Mouse (Mus musculus) neural tube, embryonic 11.5 days (tissue): Measurements from ENCODE around the gene Cntnap1. TPM values are rescaled to one million over a fixed set of nuclear protein-coding genes. Genes with fewer than 3 reads are reported as not detected.

Experiments used
- ATAC-seq: fragments of 200-750 bp; cut with Nextera tagmentation; 2 replicates; pipeline ENCODE4 v1.8.0; 2017; ENCODE audit warnings: moderate number of reproducible peaks, mild to moderate bottlenecking, moderate TSS enrichment, moderate library complexity; ENCODE audit not compliant: insufficient read depth, low FRiP score, low TSS enrichment
- DNase-seq: peaks from one replicate; pipeline ENCODE4 v3.0.0-alpha.2; 2015; ENCODE audit warnings: low spot score
- H3K27ac ChIP-seq: fragments of 300-500 bp; sonication (generic); 2 replicates; pipeline ENCODE4 v1.5.1; 2014; ENCODE audit warnings: low read depth, mild to moderate bottlenecking, low read length
- H3K27me3 ChIP-seq: fragments of 300-500 bp; sonication (generic); 2 replicates; pipeline ENCODE4 v1.6.1; 2014; ENCODE audit warnings: mild to moderate bottlenecking, low read length, mixed read lengths; ENCODE audit not compliant: control insufficient read depth, insufficient read depth
- H3K36me3 ChIP-seq: fragments of 300-500 bp; sonication (generic); 2 replicates; pipeline ENCODE4 v1.6.1; 2014; ENCODE audit warnings: mild to moderate bottlenecking, low read length, moderate library complexity, mixed read lengths; ENCODE audit not compliant: control insufficient read depth, insufficient read depth
- H3K4me1 ChIP-seq: fragments of 300-500 bp; sonication (generic); 2 replicates; pipeline ENCODE4 v1.6.1; 2014; ENCODE audit warnings: low read length, mixed read lengths; ENCODE audit not compliant: control insufficient read depth, insufficient read depth
- H3K4me2 ChIP-seq: fragments of 300-500 bp; sonication (generic); 2 replicates; pipeline ENCODE4 v1.6.1; 2014; ENCODE audit warnings: low read depth, mild to moderate bottlenecking, moderate library complexity
- H3K4me3 ChIP-seq: fragments of 300-500 bp; sonication (generic); 2 replicates; pipeline ENCODE4 v1.5.1; 2014; ENCODE audit warnings: low read depth, low read length
- H3K9ac ChIP-seq: fragments of 300-500 bp; sonication (generic); 2 replicates; pipeline ENCODE4 v1.6.1; 2014; ENCODE audit warnings: mild to moderate bottlenecking, low read length
- H3K9me3 ChIP-seq: fragments of 300-500 bp; sonication (generic); 2 replicates; pipeline ENCODE4 v1.6.1; 2016; ENCODE audit warnings: low read length; ENCODE audit not compliant: control insufficient read depth
- WGBS: fragments of 180-500 bp; shearing (Covaris S2); extraction: QIAGEN DNeasy Blood & Tissue Kit; methylation state at CpG from one replicate; pipeline ENCODE4 v1.1.7; 2014; 5-methylcytosine and 5-hydroxymethylcytosine counted together
- polyA plus RNA-seq: library from polyadenylated mRNA; unstranded; fragments of >200 nt; fragmentation: Nextera tagmentation; extraction: Ambion mirVana; gene quantifications from 2 replicates; pipeline ENCODE4 v1.2.1, GENCODE M21; 2014

The Cntnap1 gene
- polyA plus RNA-seq, 1 experiment from 2014 or later, result 0.94 TPM

DNA sequence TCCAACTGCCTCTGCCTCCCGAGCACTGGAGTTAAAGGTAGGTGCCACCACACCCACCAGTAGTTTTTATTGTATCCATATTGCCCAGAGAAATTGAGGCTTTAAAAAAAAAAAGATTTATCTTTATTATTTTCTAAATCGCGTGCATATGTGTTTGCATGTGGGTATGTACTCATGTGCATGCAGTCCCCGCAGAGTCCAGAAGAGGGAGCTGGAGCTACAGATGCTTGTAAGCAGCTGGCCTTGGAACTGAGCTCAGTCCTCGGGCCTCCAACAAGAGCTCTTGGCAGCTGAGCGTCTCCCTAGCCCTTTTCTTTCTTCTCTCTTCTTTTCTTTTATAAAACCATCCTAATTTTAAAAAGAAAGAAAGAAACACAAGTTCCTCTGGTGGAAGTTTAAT, 38.6 kb upstream of the Cntnap1 start:
- no peak overlapping the region for H3K27ac ChIP-seq
- H3K4me1 ChIP-seq, result no peaks in the 10 kb centered on the region
- H3K9me3 ChIP-seq, result no peaks in the 10 kb centered on the region
- no peak for ATAC-seq
- no peak overlapping the region for H3K4me3 ChIP-seq
- 92% methylated on average over 6 of the region's 6 CpGs for WGBS
- no peak for DNase-seq
- no peak overlapping the region for H3K9ac ChIP-seq
- H3K36me3 ChIP-seq, result peaks cover under 1% of the 10 kb centered on the region
- H3K4me2 ChIP-seq, result no peak overlapping the region
- no peaks in the 10 kb centered on the region for H3K27me3 ChIP-seq

DNA sequence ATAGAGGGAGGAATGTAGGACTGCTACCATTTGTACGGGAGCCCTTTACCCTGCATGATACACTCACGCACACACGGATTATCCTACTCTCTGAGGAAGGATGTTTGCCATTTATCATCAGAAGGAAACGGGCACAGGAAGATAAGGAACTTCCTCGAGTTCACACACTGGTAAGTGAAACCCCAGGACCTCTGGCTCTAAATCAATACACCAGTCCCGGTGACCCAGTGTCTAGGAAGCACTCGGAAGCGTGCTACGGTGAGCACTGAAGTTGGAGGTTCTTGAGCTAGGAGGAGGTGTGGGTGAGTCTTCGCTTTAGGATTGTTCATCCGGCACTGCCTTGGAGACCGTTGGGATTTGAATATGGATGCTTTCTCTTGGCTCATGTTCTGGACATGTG, 37.3 kb upstream of the Cntnap1 start:
- H3K36me3 ChIP-seq, result no peaks in the 10 kb centered on the region
- H3K27me3 ChIP-seq, result no peaks in the 10 kb centered on the region
- H3K4me3 ChIP-seq, result no peak overlapping the region
- no peak overlapping the region for H3K27ac ChIP-seq
- H3K9ac ChIP-seq, result no peak overlapping the region
- no peaks in the 10 kb centered on the region for H3K4me1 ChIP-seq
- 83% methylated on average over 12 of the region's 12 CpGs for WGBS
- ATAC-seq (no peak), DNase-seq (no peak)
- H3K4me2 ChIP-seq, result no peak overlapping the region
- no peaks in the 10 kb centered on the region for H3K9me3 ChIP-seq

DNA sequence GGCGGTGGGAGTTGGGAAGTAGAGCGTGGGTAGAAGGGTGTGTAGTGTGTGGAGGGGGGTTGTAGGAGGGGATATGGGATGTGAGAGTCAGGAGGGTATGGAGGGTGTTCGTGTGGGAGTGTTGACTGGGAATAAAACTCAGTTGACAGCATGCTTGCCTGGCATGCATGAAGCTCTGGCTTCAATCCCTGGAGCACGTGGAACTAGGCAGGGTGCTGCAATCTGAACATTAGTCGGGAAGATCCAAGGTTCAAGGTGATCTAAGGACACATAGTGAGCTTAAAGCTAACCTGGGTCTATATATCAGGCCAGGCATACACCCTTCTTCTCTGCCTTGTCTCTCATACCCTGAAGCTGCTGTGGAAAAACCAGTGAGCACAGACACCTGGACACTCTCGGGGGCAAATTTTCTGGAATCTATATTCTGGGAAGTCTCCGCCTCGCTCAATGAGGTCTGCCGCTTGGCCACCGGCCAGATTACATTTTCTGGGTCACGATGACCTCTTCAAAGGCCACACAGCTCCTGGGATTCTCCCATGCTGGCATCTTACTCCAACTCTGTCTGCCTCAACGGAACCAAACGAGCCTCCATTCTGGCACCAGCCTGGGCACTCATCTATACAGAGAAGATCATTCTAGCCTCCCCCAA, 36.0 kb upstream of the Cntnap1 start:
- Histone ChIP-seq H3K27ac (no peak overlapping the region), H3K27me3 (no peaks in the 10 kb centered on the region), H3K4me2 (no peak overlapping the region), H3K4me3 (no peak overlapping the region), H3K36me3 (no peaks in the 10 kb centered on the region), H3K4me1 (no peaks in the 10 kb centered on the region), H3K9me3 (no peaks in the 10 kb centered on the region), H3K9ac (no peak overlapping the region)
- WGBS, result 86% methylated on average over 13 of the region's 13 CpGs
- ATAC-seq (no peak), DNase-seq (no peak)

DNA sequence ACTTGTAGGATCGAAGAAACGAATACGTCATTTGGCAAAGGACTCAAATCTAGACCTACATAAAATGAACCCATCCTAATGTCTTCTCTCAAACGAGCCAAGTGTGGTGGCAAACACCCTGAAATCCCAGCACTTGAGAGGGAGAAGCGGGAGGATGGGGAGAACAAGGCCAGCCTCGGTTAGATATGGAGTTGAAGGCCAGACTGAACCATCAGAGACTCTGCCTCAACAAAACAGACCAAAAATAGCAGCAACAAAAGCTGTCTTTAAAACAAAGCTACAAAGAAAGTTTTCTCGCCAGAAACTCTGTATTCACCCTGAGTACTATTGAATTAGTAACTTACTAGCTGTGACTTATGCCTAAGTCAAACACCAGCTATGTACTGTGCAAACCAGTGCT, 33.3 kb upstream of the Cntnap1 start:
- ATAC-seq (no peak), DNase-seq (no peak)
- H3K4me3 ChIP-seq, result no peak overlapping the region
- no peak overlapping the region for H3K9ac ChIP-seq
- H3K4me1 ChIP-seq, result no peaks in the 10 kb centered on the region
- no peak overlapping the region for H3K27ac ChIP-seq
- H3K36me3 ChIP-seq, result no peaks in the 10 kb centered on the region
- no peaks in the 10 kb centered on the region for H3K27me3 ChIP-seq
- no peak overlapping the region for H3K4me2 ChIP-seq
- 80% methylated on average over 7 of the region's 7 CpGs for WGBS
- H3K9me3 ChIP-seq, result no peaks in the 10 kb centered on the region

DNA sequence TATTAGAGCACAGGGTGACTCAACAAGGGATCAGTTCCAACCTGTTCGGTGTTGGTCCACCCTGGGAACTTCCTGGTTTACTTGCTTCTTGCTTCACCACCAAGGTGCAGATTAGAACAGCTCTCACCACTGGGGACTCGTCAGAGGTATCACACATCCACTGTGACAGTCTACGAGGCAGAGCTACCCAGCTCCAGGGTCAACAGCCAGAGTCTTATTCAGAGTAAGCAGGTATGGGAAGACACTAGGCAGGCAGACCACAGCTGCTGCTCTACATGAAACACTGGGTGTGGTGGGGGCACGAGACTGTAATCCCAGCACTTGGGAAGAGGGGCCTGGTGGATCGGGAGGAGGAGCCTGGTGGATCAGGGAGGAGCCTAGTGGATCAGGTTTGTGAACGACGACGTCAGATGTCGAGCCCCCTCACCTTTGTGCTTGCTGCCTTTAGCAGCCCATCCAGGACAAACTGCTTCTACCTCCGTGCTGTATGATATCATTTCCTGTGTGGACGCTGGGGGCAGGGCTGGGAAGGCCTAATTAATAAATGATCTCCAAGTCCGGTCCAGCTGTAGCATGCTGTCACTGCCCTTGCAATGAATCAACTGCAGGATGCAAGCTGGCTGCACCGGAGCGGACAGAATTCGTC, 31.7 kb upstream of the Cntnap1 start:
- DNase-seq (peak; percentile 74), ATAC-seq (no peak)
- WGBS, result 19% methylated on average over 15 of the region's 15 CpGs
- H3K27ac ChIP-seq, result 0 out of 2 replicates have a peak overlapping the region, but pooled peaks have one; percentile 45
- H3K4me3 ChIP-seq, result no peak overlapping the region
- no peaks in the 10 kb centered on the region for H3K27me3 ChIP-seq
- H3K36me3 ChIP-seq, result no peaks in the 10 kb centered on the region
- no peak overlapping the region for H3K4me2 ChIP-seq
- H3K9me3 ChIP-seq, result no peaks in the 10 kb centered on the region
- H3K9ac ChIP-seq, result no peak overlapping the region
- 0 out of 2 replicates have a peak, but pooled peaks cover 4% of the 10 kb centered on the region for H3K4me1 ChIP-seq

DNA sequence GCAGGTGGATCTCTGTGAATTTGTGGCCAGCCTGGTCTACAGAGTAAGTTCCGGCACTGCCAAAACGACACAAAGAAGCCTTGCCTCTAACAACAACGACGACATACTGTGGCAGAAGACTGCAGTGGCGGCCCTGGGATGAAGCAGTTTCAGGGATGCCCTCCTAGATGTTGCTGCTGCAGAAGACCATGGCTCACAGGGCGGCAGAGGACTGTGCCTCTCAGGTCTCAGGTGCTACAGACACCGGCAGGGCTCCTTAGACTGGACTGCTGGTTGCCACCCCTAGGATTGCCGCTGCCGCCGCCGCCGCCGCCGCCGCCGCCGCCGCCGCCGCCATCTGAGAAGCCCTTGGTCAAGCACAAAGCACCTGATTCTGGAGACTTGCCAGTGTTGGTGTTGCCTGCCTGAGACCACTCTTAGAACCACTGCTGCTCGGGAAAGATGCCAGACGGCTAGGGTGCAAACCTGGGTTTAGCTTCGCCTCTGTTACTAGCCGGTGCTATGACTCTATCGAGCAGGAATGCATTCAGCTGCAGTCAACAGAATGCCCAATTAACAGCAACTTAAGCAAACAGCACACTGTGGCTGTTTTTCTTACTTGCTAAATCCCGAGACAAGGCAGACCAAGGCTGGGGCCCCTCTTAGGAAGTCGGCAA, 30.0 kb upstream of the Cntnap1 start:
- Histone ChIP-seq H3K27ac (no peak overlapping the region), H3K36me3 (no peaks in the 10 kb centered on the region), H3K9ac (no peak overlapping the region), H3K4me1 (0 out of 2 replicates have a peak, but pooled peaks cover 6% of the 10 kb centered on the region), H3K4me2 (peak overlapping the region; percentile 22), H3K4me3 (no peak overlapping the region), H3K27me3 (no peaks in the 10 kb centered on the region), H3K9me3 (no peaks in the 10 kb centered on the region)
- ATAC-seq, result no peak
- DNase-seq, result no peak
- 45% methylated on average over 27 of the region's 27 CpGs for WGBS

DNA sequence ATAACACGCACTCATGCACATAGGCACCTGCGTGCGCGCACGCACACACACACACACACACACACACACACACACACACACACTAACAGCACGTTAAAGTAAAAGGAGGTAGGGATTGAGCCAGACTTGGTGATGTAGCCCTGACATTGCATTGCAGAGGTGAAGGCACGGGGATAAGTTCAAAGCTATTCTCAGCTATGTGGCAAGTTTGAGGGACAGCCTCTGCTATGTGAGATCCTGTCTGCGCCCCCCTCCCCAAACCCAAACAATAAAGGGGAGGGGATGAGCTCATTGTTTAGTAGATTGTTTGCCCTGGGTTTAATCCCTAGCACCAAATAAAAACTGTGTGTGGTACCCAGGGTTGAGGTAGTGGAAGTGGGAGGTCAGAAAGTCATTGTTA, 29.2 kb upstream of the Cntnap1 start:
- 82% methylated on average over 8 of the region's 8 CpGs for WGBS
- Histone ChIP-seq H3K4me1 (0 out of 2 replicates have a peak, but pooled peaks cover 6% of the 10 kb centered on the region), H3K4me2 (no peak overlapping the region), H3K4me3 (no peak overlapping the region), H3K27ac (no peak overlapping the region), H3K27me3 (no peaks in the 10 kb centered on the region), H3K9ac (no peak overlapping the region), H3K36me3 (no peaks in the 10 kb centered on the region), H3K9me3 (no peaks in the 10 kb centered on the region)
- ATAC-seq, result no peak
- DNase-seq, result no peak

DNA sequence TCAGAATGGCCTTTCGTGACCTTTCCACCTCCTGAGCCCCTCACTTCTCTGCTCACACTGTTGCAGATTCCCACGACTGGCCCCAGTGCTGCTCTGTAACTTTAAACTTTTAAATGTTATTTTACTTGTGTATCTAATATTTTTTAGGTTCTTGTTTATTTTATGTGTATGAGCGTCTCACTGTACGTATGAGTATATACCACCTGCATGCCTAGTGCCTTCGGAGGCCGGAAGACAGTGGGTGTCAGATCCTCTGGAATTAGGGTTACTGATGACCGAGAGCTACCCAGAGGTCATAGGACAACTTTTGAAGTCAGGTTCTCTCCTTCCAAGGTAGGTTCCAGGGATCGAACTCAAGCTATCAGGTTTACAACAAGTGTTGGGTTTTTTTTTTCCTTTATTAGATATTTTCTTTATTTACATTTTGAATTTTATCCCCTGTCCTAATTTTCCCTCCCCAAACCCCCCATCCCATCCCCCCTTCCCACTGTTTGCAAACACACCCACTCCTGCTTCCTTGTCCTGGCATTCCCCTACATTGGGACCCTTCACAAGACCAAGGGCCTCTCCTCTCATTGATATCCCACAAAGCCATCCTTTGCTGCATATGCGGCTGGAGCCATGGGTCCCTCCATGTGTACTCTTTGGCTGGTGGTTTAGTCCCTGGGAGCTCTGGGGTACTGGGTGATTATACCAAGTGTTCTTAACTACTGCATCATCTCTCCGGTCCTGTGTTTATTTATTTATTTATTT, 27.9 kb upstream of the Cntnap1 start:
- H3K27me3 ChIP-seq, result no peaks in the 10 kb centered on the region
- DNase-seq (no peak), ATAC-seq (no peak)
- no peak overlapping the region for H3K27ac ChIP-seq
- no peaks in the 10 kb centered on the region for H3K9me3 ChIP-seq
- H3K4me1 ChIP-seq, result 0 out of 2 replicates have a peak, but pooled peaks cover 6% of the 10 kb centered on the region
- no peak overlapping the region for H3K4me2 ChIP-seq
- no peaks in the 10 kb centered on the region for H3K36me3 ChIP-seq
- WGBS, result 86% methylated on average over 10 of the region's 10 CpGs
- no peak overlapping the region for H3K4me3 ChIP-seq
- no peak overlapping the region for H3K9ac ChIP-seq
